Mouse (Mus musculus): ENCODE data around the gene Tmem120a. TPM values are rescaled to one million over a fixed set of nuclear protein-coding genes. Genes with fewer than 3 reads are reported as not detected.
A peak's percentile ranks its signal among the peaks of the same experiment; 100 is the strongest.

Gene Tmem120a
- 17.8 and 18.9 TPM in 2 replicates for polyA plus RNA-seq (2015; fragmentation: Nextera tagmentation; extraction: Ambion mirVana)

DNA sequence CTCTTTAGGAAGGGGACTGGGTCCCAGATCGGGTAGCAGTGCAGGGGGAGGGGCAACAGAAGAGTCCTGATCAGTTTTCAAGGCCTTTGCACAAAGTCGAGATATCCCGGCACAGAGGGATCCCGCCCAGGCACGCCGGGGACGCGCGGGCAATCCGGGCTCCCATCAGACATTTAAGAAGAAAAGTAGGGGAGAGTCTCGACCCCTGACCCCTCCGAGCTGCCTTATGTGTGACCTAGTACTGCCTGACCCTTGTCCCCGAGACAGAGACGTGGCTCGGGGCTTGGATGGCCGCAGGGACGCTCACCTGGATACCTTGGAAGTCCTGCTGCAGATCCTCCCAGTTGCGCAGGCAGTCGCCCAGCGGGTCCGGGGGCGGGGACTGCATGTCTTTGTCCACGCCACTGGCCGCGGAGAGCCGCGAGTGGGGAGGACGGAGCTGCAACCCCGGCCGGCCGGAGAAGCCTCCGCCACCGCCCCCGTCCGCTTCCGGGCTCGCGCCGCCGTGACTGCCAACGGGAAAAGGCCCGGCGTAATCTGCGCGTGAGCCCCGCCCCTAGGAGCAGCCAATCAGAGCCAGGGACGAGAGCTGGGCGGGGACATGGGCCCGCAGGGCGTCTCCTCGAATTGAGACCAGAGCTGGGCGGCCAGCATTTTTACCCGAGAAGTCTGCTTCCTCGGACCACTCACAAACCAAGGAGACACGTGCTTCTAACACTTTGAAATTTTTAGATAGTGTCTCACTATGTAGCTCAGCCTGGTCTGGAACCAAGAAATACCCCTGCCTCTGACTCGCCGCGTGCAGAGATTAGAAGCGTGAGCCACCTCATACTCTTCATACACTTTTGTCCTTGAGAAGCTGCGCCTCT is at the start of gene Tmem120a:
Gene Tmem120a (minus strand): TSS at position 708 of the 869 bp plus-strand sequence.
- WGBS (ENCODE audit: insufficient replicate concordance), result under 1% methylated on average over 60 of the region's 60 CpGs

DNA sequence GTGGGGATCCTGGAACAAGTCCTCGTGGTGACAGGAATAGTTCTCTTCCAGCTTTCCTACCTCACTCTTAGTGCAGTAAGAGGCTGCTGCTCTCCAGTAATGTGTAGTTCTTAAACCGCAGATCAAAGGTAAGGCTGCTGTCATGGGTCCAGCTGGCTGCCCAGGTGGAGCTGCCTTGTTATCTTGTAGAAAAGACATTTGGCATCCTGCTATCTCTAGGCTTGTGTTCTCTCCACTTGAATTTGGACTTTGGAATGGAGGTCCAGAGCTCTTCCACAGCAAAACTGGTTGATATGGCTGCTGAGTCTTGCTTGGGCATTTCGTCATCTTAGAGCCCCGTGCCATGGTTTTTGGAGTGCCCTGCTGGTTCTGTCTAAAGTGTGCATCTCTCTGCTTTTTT is 38.7 kb upstream of the Tmem120a start:
- no peak overlapping the region for H3K4me3 ChIP-seq (replicated peaks)
- no peak for ATAC-seq (ENCODE audit: insufficient read depth)
- H3K27me3 ChIP-seq, result no peaks in the 10 kb centered on the region
- H3K4me1 ChIP-seq (replicated peaks), result peaks cover 42% of the 10 kb centered on the region
- no peaks in the 10 kb centered on the region for H3K9me3 ChIP-seq (replicated peaks)
- 76% methylated on average over 4 of the region's 4 CpGs for WGBS (ENCODE audit: insufficient replicate concordance)
- no peak overlapping the region for H3K4me2 ChIP-seq
- H3K27ac ChIP-seq (replicated peaks), result no peak overlapping the region
- peaks cover 63% of the 10 kb centered on the region for H3K36me3 ChIP-seq (replicated peaks)
- no peak overlapping the region for H3K9ac ChIP-seq

More for the DNA sequence above, at the start of gene Tmem120a:
- H3K27ac ChIP-seq (replicated peaks), result no peak within 1 kb of the TSS
- H3K4me3 ChIP-seq (replicated peaks), result peak within 1 kb of the TSS; percentile 66
- peaks cover 11% of the 10 kb centered on the region; the same call in 1 of the 2 replicates for H3K27me3 ChIP-seq
- 0 out of 2 replicates have a peak, but pooled peaks cover 5% of the 10 kb centered on the region for H3K36me3 ChIP-seq (replicated peaks)
- peak; percentile 90 for ATAC-seq (ENCODE audit: insufficient read depth)
- peaks cover 22% of the 10 kb centered on the region for H3K4me1 ChIP-seq (replicated peaks)
- H3K9ac ChIP-seq, result peak within 1 kb of the TSS; percentile 45
- H3K9me3 ChIP-seq (replicated peaks), result no peaks in the 10 kb centered on the region
- peak within 1 kb of the TSS; percentile 91 for H3K4me2 ChIP-seq

- ATAC-seq (ENCODE audit: insufficient read depth), result no peak
- peak overlapping the region; percentile 94; the same call in 1 of the 2 replicates for H3K9ac ChIP-seq
- H3K27ac ChIP-seq (replicated peaks), result no peak overlapping the region
- H3K4me3 ChIP-seq (replicated peaks), result peak overlapping the region; percentile 97
- peaks cover 38% of the 10 kb centered on the region for H3K36me3 ChIP-seq (replicated peaks)
- peaks cover 56% of the 10 kb centered on the region for H3K4me1 ChIP-seq (replicated peaks)
- H3K27me3 ChIP-seq, result no peaks in the 10 kb centered on the region
- 36% methylated on average over 8 of the region's 8 CpGs for WGBS (ENCODE audit: insufficient replicate concordance)
- H3K9me3 ChIP-seq (replicated peaks), result no peaks in the 10 kb centered on the region
- peak overlapping the region; percentile 94 for H3K4me2 ChIP-seq
These were observed 36.1 kb upstream of the Tmem120a start for GRCm38 (mm10) chr5:135780331-135780730.

DNA sequence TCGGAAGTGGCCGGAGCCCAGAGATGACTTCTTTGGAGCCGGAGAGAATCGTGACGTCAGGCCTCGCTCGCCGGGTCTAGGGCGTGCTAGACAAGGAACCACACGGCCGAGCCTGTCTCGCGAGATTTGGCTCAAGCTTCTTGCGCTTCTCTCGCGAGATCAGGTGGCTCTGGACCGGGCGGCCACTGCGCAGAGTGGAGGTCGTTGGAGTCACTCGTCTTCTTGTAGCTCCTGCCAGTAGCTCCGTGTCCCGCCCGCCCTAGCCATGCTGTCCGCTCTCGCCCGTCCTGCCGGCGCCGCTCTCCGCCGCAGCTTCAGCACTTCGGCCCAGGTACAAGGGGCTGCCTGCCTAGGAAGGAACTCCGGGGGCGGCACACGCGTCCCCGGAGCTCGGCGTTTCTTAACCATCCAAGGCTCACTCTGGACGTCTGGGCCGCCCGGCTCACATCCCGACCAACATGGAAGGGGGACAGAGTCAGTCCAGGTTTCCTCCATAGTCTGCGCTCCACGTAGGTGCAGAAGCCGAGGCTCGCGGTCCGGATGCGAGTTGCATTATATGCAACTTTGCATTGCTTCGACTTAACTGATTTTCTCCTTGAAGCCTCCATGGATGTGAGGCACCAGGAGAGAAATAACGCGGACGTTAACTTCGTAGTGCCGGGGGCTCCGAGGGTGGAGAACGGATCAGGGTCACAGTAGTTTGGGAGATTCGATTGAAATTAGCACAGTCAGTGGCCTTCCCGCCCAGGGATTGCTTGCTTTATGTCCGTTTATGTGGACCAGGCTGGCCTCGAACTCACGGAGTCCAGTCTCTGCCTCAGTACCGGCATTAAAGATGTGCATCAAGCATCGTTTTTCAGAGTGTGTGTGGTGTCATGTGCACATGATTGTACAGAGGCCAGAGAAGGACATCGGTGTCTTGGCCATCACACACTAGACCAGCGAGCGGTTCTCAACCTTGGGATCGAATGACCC is 34.5 kb upstream of the Tmem120a start, which contains the start of gene Mdh2:
Gene Mdh2 (plus strand): TSS at position 10 of the 975 bp plus-strand sequence.
- under 1% methylated on average over 70 of the region's 70 CpGs for whole genome bisulfite sequencing (ENCODE audit: insufficient replicate concordance)
- Histone ChIP-seq H3K4me1 (replicated peaks) (peaks cover 56% of the 10 kb centered on the region), H3K4me3 (replicated peaks) (peak within 1 kb of the TSS; percentile 97)

GRCm38 (mm10) chr5:135777796-135778470 is 33.7 kb upstream of the Tmem120a start, which contains the start of gene Styxl1:
TSS of gene Styxl1 (minus strand) at chr5:135778385.
- H3K27ac ChIP-seq (replicated peaks), result peak within 1 kb of the TSS; percentile 97
- peak within 1 kb of the TSS; percentile 94 for H3K9ac ChIP-seq
- peak within 1 kb of the TSS; percentile 94 for H3K4me2 ChIP-seq
- peak; percentile 91 for ATAC-seq (ENCODE audit: insufficient read depth)
- peak within 1 kb of the TSS; percentile 97 for H3K4me3 ChIP-seq (replicated peaks)
- no peaks in the 10 kb centered on the region for H3K9me3 ChIP-seq (replicated peaks)
- no peaks in the 10 kb centered on the region for H3K27me3 ChIP-seq
- under 1% methylated on average over 45 of the region's 45 CpGs for WGBS (ENCODE audit: insufficient replicate concordance)
- H3K4me1 ChIP-seq (replicated peaks), result peaks cover 55% of the 10 kb centered on the region
- H3K36me3 ChIP-seq (replicated peaks), result peaks cover 14% of the 10 kb centered on the region

More for the DNA sequence above, 34.5 kb upstream of the Tmem120a start, which contains the start of gene Mdh2:
- Histone ChIP-seq H3K27me3 (no peaks in the 10 kb centered on the region), H3K9ac (peak within 1 kb of the TSS; percentile 94), H3K36me3 (replicated peaks) (peaks cover 22% of the 10 kb centered on the region), H3K9me3 (replicated peaks) (no peaks in the 10 kb centered on the region), H3K4me2 (peak within 1 kb of the TSS; percentile 94), H3K27ac (replicated peaks) (peak within 1 kb of the TSS; percentile 97)
- peak; percentile 95 for ATAC-seq (ENCODE audit: insufficient read depth)

DNA sequence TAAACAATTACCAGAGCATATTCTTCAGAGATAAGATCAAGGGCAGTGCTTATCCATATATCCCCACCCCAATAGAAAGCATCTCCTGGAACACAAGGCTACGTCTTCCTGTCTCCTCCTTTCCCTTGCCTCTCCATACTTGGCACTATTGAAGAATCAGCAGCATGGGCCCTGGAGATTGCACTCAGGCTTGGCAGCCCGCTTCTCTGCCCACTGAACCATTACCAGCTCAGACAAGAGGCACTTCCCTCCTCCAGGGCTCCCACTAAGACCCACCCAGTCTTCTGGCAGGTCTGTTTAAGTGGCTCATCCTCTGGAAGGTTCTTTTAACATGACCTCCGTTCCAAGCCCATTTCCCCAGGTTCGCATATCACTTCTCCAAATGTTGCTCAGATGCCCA is 32.3 kb upstream of the Tmem120a start:
- WGBS (ENCODE audit: insufficient replicate concordance), result 68% methylated on average over 4 of the region's 4 CpGs
- no peaks in the 10 kb centered on the region for H3K27me3 ChIP-seq

GRCm38 (mm10) chr5:135772519-135772918 is 28.3 kb upstream of the Tmem120a start:
- Histone ChIP-seq H3K36me3 (replicated peaks) (no peaks in the 10 kb centered on the region), H3K4me1 (replicated peaks) (peaks cover 11% of the 10 kb centered on the region), H3K27me3 (0 out of 2 replicates have a peak, but pooled peaks cover 2% of the 10 kb centered on the region), H3K4me3 (replicated peaks) (no peak overlapping the region), H3K9me3 (replicated peaks) (no peaks in the 10 kb centered on the region), H3K4me2 (no peak overlapping the region), H3K27ac (replicated peaks) (no peak overlapping the region), H3K9ac (no peak overlapping the region)
- 10% methylated on average over 3 of the region's 3 CpGs for WGBS (ENCODE audit: insufficient replicate concordance)
- ATAC-seq (ENCODE audit: insufficient read depth), result no peak

More for the DNA sequence above, 32.3 kb upstream of the Tmem120a start:
- Histone ChIP-seq H3K4me3 (replicated peaks) (no peak overlapping the region), H3K9ac (no peak overlapping the region), H3K4me2 (no peak overlapping the region), H3K4me1 (replicated peaks) (peaks cover 43% of the 10 kb centered on the region), H3K27ac (replicated peaks) (no peak overlapping the region), H3K36me3 (replicated peaks) (peaks cover 4% of the 10 kb centered on the region), H3K9me3 (replicated peaks) (no peaks in the 10 kb centered on the region)
- ATAC-seq (ENCODE audit: insufficient read depth), result no peak

DNA sequence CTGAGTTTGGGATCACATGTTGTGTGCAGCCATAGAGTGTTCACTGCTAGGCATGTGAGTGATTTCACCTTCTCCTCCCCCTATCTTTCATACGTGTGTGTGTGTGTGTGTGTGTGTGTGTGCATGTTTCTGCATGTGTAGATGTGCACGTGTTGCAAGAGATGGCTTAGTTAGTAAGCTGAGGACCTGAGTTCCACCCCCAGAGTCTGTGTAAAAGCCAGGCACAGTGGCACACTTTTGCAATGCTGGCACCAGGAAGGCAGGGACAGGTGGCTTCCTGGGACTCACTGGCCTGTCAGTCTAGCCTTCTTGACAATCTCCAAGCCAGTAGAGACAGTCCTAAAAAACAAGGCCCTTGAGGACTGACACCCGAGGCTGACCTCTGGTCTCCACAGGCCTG is 20.7 kb upstream of the Tmem120a start:
- Histone ChIP-seq H3K36me3 (replicated peaks) (no peaks in the 10 kb centered on the region), H3K27me3 (no peaks in the 10 kb centered on the region), H3K4me3 (replicated peaks) (no peak overlapping the region), H3K9ac (no peak overlapping the region), H3K4me2 (no peak overlapping the region), H3K9me3 (replicated peaks) (no peaks in the 10 kb centered on the region), H3K4me1 (replicated peaks) (no peaks in the 10 kb centered on the region), H3K27ac (replicated peaks) (no peak overlapping the region)
- WGBS (ENCODE audit: insufficient replicate concordance), result 42% methylated on average over 3 of the region's 3 CpGs
- no peak for ATAC-seq (ENCODE audit: insufficient read depth)

- ATAC-seq (ENCODE audit: insufficient read depth), result no peak
- no peaks in the 10 kb centered on the region for H3K4me1 ChIP-seq (replicated peaks)
- no peaks in the 10 kb centered on the region for H3K27me3 ChIP-seq
- H3K9me3 ChIP-seq (replicated peaks), result no peaks in the 10 kb centered on the region
- no peak overlapping the region for H3K27ac ChIP-seq (replicated peaks)
- H3K36me3 ChIP-seq (replicated peaks), result no peaks in the 10 kb centered on the region
- WGBS (ENCODE audit: insufficient replicate concordance), result 3% methylated on average over 7 of the region's 7 CpGs
- no peak overlapping the region for H3K4me2 ChIP-seq
- no peak overlapping the region for H3K9ac ChIP-seq
- no peak overlapping the region for H3K4me3 ChIP-seq (replicated peaks)
These were observed 19.3 kb upstream of the Tmem120a start for GRCm38 (mm10) chr5:135763526-135763925.

GRCm38 (mm10) chr5:135761881-135762280 is 17.6 kb upstream of the Tmem120a start:
- H3K36me3 ChIP-seq (replicated peaks), result no peaks in the 10 kb centered on the region
- WGBS (ENCODE audit: insufficient replicate concordance), result 64% methylated on average over 3 of the region's 3 CpGs
- H3K4me1 ChIP-seq (replicated peaks), result no peaks in the 10 kb centered on the region
- no peak overlapping the region for H3K27ac ChIP-seq (replicated peaks)
- ATAC-seq (ENCODE audit: insufficient read depth), result no peak
- no peak overlapping the region for H3K4me2 ChIP-seq
- H3K9ac ChIP-seq, result no peak overlapping the region
- no peaks in the 10 kb centered on the region for H3K27me3 ChIP-seq
- no peak overlapping the region for H3K4me3 ChIP-seq (replicated peaks)
- no peaks in the 10 kb centered on the region for H3K9me3 ChIP-seq (replicated peaks)
